Mouse (Mus musculus): ENCODE results near the gene Tcea2. TPM values are rescaled to one million over a fixed set of nuclear protein-coding genes. Genes with fewer than 3 reads are reported as not detected.

Tcea2 gene
- polyA plus RNA-seq, 1 experiment from 2014 or later = 22.9 TPM

- in situ Hi-C loops (cut with MboI; ENCODE audit: low pct_unique_long_range_greater_than_20kb) = no loop called here
- ChIA-PET CTCF (interaction anchor here (0.7 to 1.2 kb wide), 2 partner anchors 11 to 19 kb away, joined by 3 read pairs; no protein-coding TSS in a partner anchor), POLR2A (no interaction called here)
- no peak for ATAC-seq
- no peak for DNase-seq (ENCODE audit: low read depth, low spot score)
- peaks cover 15% of the 10 kb centered on the region for H3K27me3 ChIP-seq
- no peak for TF ChIP-seq CTCF (IDR thresholded peaks at IDR 0.05)
These were observed 18.1 kb downstream of the Tcea2 start, which contains the start of gene Lkaaear1 for GRCm38 (mm10) chr2:181698241-181698640. TSS of gene Lkaaear1 (minus strand) at chr2:181698442.

- ChIA-PET CTCF (interaction anchor here (1.0 to 1.8 kb wide), 4 partner anchors 25 to 203 kb away, joined by 3 to 9 read pairs (median 4); no protein-coding TSS in a partner anchor), POLR2A (no interaction called here)
- ATAC-seq (no peak), DNase-seq (ENCODE audit: low read depth, low spot score) (no peak)
- TF ChIP-seq CTCF (IDR thresholded peaks at IDR 0.05) = peak; percentile 71
- in situ Hi-C loops (cut with MboI; ENCODE audit: low pct_unique_long_range_greater_than_20kb) = no loop called here
- H3K27me3 ChIP-seq = peaks cover 60% of the 10 kb centered on the region
These were observed 26.6 kb downstream of the Tcea2 start for GRCm38 (mm10) chr2:181706668-181707067.

GRCm38 (mm10) chr2:181713749-181714148 is 33.6 kb downstream of the Tcea2 start:
- H3K27me3 ChIP-seq = peaks cover 61% of the 10 kb centered on the region
- no peak for TF ChIP-seq CTCF (IDR thresholded peaks at IDR 0.05)
- POLR2A ChIA-PET = no interaction called here
- DNase-seq (ENCODE audit: low read depth, low spot score) (no peak), ATAC-seq (no peak)
- in situ Hi-C loops (cut with MboI; ENCODE audit: low pct_unique_long_range_greater_than_20kb) = no loop called here
- CTCF ChIA-PET = no interaction called here

- ATAC-seq (no peak), DNase-seq (ENCODE audit: low read depth, low spot score) (no peak)
- POLR2A ChIA-PET = no interaction called here
- H3K27me3 ChIP-seq = peaks cover 55% of the 10 kb centered on the region
- CTCF ChIA-PET = no interaction called here
- TF ChIP-seq CTCF (IDR thresholded peaks at IDR 0.05) = no peak
- in situ Hi-C loops (cut with MboI; ENCODE audit: low pct_unique_long_range_greater_than_20kb) = no loop called here
These were observed 34.8 kb downstream of the Tcea2 start, which contains the start of gene Oprl1 for GRCm38 (mm10) chr2:181714903-181715326. TSS of gene Oprl1 (plus strand) at chr2:181715016.

- CTCF ChIA-PET = no interaction called here
- ATAC-seq (no peak), DNase-seq (ENCODE audit: low read depth, low spot score) (no peak)
- in situ Hi-C loops (cut with MboI; ENCODE audit: low pct_unique_long_range_greater_than_20kb) = no loop called here
- POLR2A ChIA-PET = no interaction called here
- TF ChIP-seq CTCF (IDR thresholded peaks at IDR 0.05) = no peak
- peaks cover 57% of the 10 kb centered on the region for H3K27me3 ChIP-seq
These were observed 35.3 kb downstream of the Tcea2 start for GRCm38 (mm10) chr2:181715382-181715781.

- in situ Hi-C loops (cut with MboI; ENCODE audit: low pct_unique_long_range_greater_than_20kb) = no loop called here
- POLR2A ChIA-PET = no interaction called here
- ATAC-seq = no peak
- no peak for TF ChIP-seq CTCF (IDR thresholded peaks at IDR 0.05)
- H3K27me3 ChIP-seq = peaks cover 56% of the 10 kb centered on the region
- CTCF ChIA-PET = no interaction called here
- DNase-seq (ENCODE audit: low read depth, low spot score) = no peak
These were observed 36.9 kb downstream of the Tcea2 start for GRCm38 (mm10) chr2:181716991-181717390.

GRCm38 (mm10) chr2:181720061-181720460 is 40.0 kb downstream of the Tcea2 start:
- POLR2A ChIA-PET = no interaction called here
- no peak for ATAC-seq
- DNase-seq (ENCODE audit: low read depth, low spot score) = no peak
- in situ Hi-C loops (cut with MboI; ENCODE audit: low pct_unique_long_range_greater_than_20kb) = loop anchor here (5.0 kb wide), 1 partner anchor 147 kb away; no protein-coding TSS in a partner anchor
- peaks cover 34% of the 10 kb centered on the region for H3K27me3 ChIP-seq
- no peak for TF ChIP-seq CTCF (IDR thresholded peaks at IDR 0.05)
- CTCF ChIA-PET = no interaction called here

- ATAC-seq = no peak
- H3K27me3 ChIP-seq = peaks cover 33% of the 10 kb centered on the region
- in situ Hi-C loops (cut with MboI; ENCODE audit: low pct_unique_long_range_greater_than_20kb) = loop anchor here (5.0 kb wide), 1 partner anchor 146 kb away; no protein-coding TSS in a partner anchor
- no peak for DNase-seq (ENCODE audit: low read depth, low spot score)
- no peak for TF ChIP-seq CTCF (IDR thresholded peaks at IDR 0.05)
- ChIA-PET POLR2A (no interaction called here), CTCF (no interaction called here)
These were observed 41.1 kb downstream of the Tcea2 start for GRCm38 (mm10) chr2:181721200-181721599.

- ATAC-seq = no peak
- in situ Hi-C loops (cut with MboI; ENCODE audit: low pct_unique_long_range_greater_than_20kb) = loop anchor here (5.0 kb wide), 1 partner anchor 145 kb away; no protein-coding TSS in a partner anchor
- ChIA-PET CTCF (interaction anchor here (1.0 kb wide), 1 partner anchor 144 kb away, joined by 3 read pairs; no protein-coding TSS in a partner anchor), POLR2A (no interaction called here)
- peaks cover 34% of the 10 kb centered on the region for H3K27me3 ChIP-seq
- peak; percentile 77 for TF ChIP-seq CTCF (IDR thresholded peaks at IDR 0.05)
- no peak for DNase-seq (ENCODE audit: low read depth, low spot score)
These were observed 42.1 kb downstream of the Tcea2 start for GRCm38 (mm10) chr2:181722213-181722612.

- ATAC-seq (no peak), DNase-seq (ENCODE audit: low read depth, low spot score) (no peak)
- TF ChIP-seq CTCF (IDR thresholded peaks at IDR 0.05) = no peak
- ChIA-PET POLR2A (interaction anchor here (0.6 kb wide), 1 partner anchor 28 kb away, joined by 3 read pairs; no protein-coding TSS in a partner anchor), CTCF (no interaction called here)
- in situ Hi-C loops (cut with MboI; ENCODE audit: low pct_unique_long_range_greater_than_20kb) = no loop called here
- H3K27me3 ChIP-seq = peaks cover 39% of the 10 kb centered on the region
These were observed 47.7 kb downstream of the Tcea2 start for GRCm38 (mm10) chr2:181727659-181728262.

- no peak for DNase-seq (ENCODE audit: low read depth, low spot score)
- ATAC-seq = no peak
These were observed 49.9 kb downstream of the Tcea2 start for GRCm38 (mm10) chr2:181730051-181730450.

More at GRCm38 (mm10) chr2:181730051-181730450, 49.9 kb downstream of the Tcea2 start:
- in situ Hi-C loops (cut with MboI; ENCODE audit: low pct_unique_long_range_greater_than_20kb) = no loop called here
- peaks cover 46% of the 10 kb centered on the region for H3K27me3 ChIP-seq
- no peak for TF ChIP-seq CTCF (IDR thresholded peaks at IDR 0.05)
- ChIA-PET POLR2A (no interaction called here), CTCF (no interaction called here)

Other genes starting within 250 kb of the Tcea2 start
- gene Zbtb46, start 220.9 kb upstream of the Tcea2 start, polyA plus RNA-seq (2021) = 9.4 TPM
- 1.0 TPM for gene Abhd16b, start 187.1 kb upstream of the Tcea2 start, polyA plus RNA-seq (2021)
- gene Tpd52l2, start 183.2 kb upstream of the Tcea2 start, polyA plus RNA-seq (2021) = 179 TPM
- gene Dnajc5, start 159.8 kb upstream of the Tcea2 start, polyA plus RNA-seq (2021) = 110 TPM
- gene Uckl1, start 95.4 kb upstream of the Tcea2 start, polyA plus RNA-seq (2021) = 116 TPM
- 77.4 TPM for gene Prpf6, start 88.4 kb upstream of the Tcea2 start, polyA plus RNA-seq (2021)
- gene Zfp512b, start 87.5 kb upstream of the Tcea2 start, polyA plus RNA-seq (2021) = 63.1 TPM
- 22.4 TPM for gene Samd10, start 81.1 kb upstream of the Tcea2 start, polyA plus RNA-seq (2021)
- 0.15 TPM for gene Gm29797, start 23.3 kb upstream of the Tcea2 start, polyA plus RNA-seq (2021)
- gene Sox18, start 8.7 kb upstream of the Tcea2 start, polyA plus RNA-seq (2021) = 0.04 TPM
- gene Rgs19, start 13.7 kb downstream of the Tcea2 start, polyA plus RNA-seq (2021) = 42.4 TPM
- gene Lkaaear1, start 18.1 kb downstream of the Tcea2 start, polyA plus RNA-seq (2021) = not detected
- gene Oprl1, start 34.7 kb downstream of the Tcea2 start, polyA plus RNA-seq (2021) = not detected
- not detected for gene Myt1, start 83.0 kb downstream of the Tcea2 start, polyA plus RNA-seq (2021)
- gene Pcmtd2, start 157.5 kb downstream of the Tcea2 start, polyA plus RNA-seq (2021) = 63.3 TPM
- 24.3 TPM for gene Polr3k, start 184.0 kb downstream of the Tcea2 start, polyA plus RNA-seq (2021)